Mouse (Mus musculus): Measurements from ENCODE around the gene Foxp2.

DNA sequence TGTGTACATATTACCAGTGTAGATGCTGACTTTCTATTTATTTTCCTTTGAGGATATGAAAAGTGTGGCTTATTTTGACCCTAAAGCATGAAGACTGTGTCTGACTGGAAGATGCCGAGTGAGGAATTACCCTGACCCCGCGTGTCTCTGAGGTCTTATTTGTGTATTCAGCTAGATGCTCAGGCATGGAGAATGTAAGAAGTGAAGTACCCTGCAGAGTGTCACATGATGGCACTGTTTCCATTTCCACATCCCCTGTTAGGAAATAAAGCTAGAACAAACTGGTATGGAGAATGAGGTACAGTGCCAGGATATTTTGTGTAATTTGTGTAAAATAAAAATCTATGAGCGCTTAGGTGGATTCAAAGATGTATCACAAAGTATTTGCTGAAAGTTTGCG is 219.8 kb downstream of the Foxp2 start:
- TF ChIP-seq POLR2A (IDR thresholded peaks at IDR 0.05; ENCODE audit: borderline replicate concordance, low read depth, low read length), result no peak
- TF ChIP-seq CTCF (IDR thresholded peaks at IDR 0.05; ENCODE audit: low read depth, low read length), result no peak
